In genomic region chr13:37821413-37821812, GRCm38 (mm10) we compare ENCODE assay signal across 10 mouse cellular contexts. TPM values are rescaled to one million over a fixed set of nuclear protein-coding genes. Genes with fewer than 3 reads are reported as not detected.
DNase-seq lines count a peak whose midpoint lies in the region; ATAC-seq and TF ChIP-seq lines count a peak whose summit lies in the region.
"Had no signal": no experiment of that assay in that cellular context is flagged by ENCODE, and none has a peak within 500 bp of the region (broad histone marks: within the 10 kb centered on the region; RNA-seq: fewer than 3 reads in every experiment).

No protein-coding gene starts in this region.

- H3K4me3 ChIP-seq in midbrain, postnatal 0 days (ENCODE audit: low read depth, low read length): no peak overlapping the region
- no peak overlapping the region for H3K4me3 ChIP-seq in midbrain, embryonic 15.5 days
- H3K4me3 ChIP-seq in intestine, embryonic 14.5 days (ENCODE audit: low read depth, low read length): no peak overlapping the region
- no peak overlapping the region for H3K4me3 ChIP-seq in forebrain, embryonic 16.5 days (replicated peaks; ENCODE audit: low read length)
- H3K4me3 ChIP-seq: hindbrain, embryonic 15.5 days had no signal

- no peak overlapping the region for H3K4me2 ChIP-seq in midbrain, postnatal 0 days (ENCODE audit: low read depth, low read length, poor library complexity, severe bottlenecking)
- H3K4me2 ChIP-seq in midbrain, embryonic 15.5 days: no peak overlapping the region
- no peak overlapping the region for H3K4me2 ChIP-seq in intestine, embryonic 14.5 days (ENCODE audit: low read length)
- H3K4me2 ChIP-seq in forebrain, embryonic 16.5 days (ENCODE audit: low read length): no peak overlapping the region
- H3K4me2 ChIP-seq: hindbrain, embryonic 15.5 days had no signal

- H3K9me3 ChIP-seq in midbrain, postnatal 0 days (ENCODE audit: low read length): no peaks in the 10 kb centered on the region
- H3K9me3 ChIP-seq in midbrain, embryonic 15.5 days: no peaks in the 10 kb centered on the region
- H3K9me3 ChIP-seq in intestine, embryonic 14.5 days (ENCODE audit: control insufficient read depth, low read length): no peaks in the 10 kb centered on the region
- no peaks in the 10 kb centered on the region for H3K9me3 ChIP-seq in forebrain, embryonic 16.5 days (ENCODE audit: control insufficient read depth, low read length)
- H3K9me3 ChIP-seq: hindbrain, embryonic 15.5 days had no signal

- 51% methylated on average over 4 of the region's 4 CpGs for WGBS in midbrain, postnatal 0 days
- 45% methylated on average over 4 of the region's 4 CpGs for WGBS in midbrain, embryonic 15.5 days
- WGBS in intestine, embryonic 14.5 days: 12% methylated on average over 4 of the region's 4 CpGs
- WGBS in forebrain, embryonic 16.5 days: 45% methylated on average over 3 of the region's 4 CpGs

- H3K9ac ChIP-seq in midbrain, postnatal 0 days (replicated peaks; ENCODE audit: low read length, poor library complexity, severe bottlenecking): no peak overlapping the region
- H3K9ac ChIP-seq in midbrain, embryonic 15.5 days: no peak overlapping the region
- no peak overlapping the region for H3K9ac ChIP-seq in intestine, embryonic 14.5 days (ENCODE audit: low read length)
- H3K9ac ChIP-seq in forebrain, embryonic 16.5 days (replicated peaks; ENCODE audit: low read depth, low read length): no peak overlapping the region
- H3K9ac ChIP-seq: hindbrain, embryonic 15.5 days had no signal

- H3K27me3 ChIP-seq in midbrain, postnatal 0 days (ENCODE audit: insufficient read depth, low read length): peaks cover 16% of the 10 kb centered on the region
- H3K27me3 ChIP-seq in midbrain, embryonic 15.5 days (replicated peaks): peaks cover 24% of the 10 kb centered on the region
- H3K27me3 ChIP-seq in intestine, embryonic 14.5 days (replicated peaks; ENCODE audit: control insufficient read depth, insufficient read depth, low read length): no peaks in the 10 kb centered on the region
- H3K27me3 ChIP-seq in forebrain, embryonic 16.5 days (replicated peaks; ENCODE audit: control insufficient read depth, insufficient read depth, low read length): peaks cover 7% of the 10 kb centered on the region

- DNase-seq in gastrocnemius, postnatal 25 days: peak; percentile 20
- DNase-seq in gastrocnemius, postnatal 14 days: no peak
- peak; percentile 72 for DNase-seq in midbrain, postnatal 0 days (ENCODE audit: low spot score)
- DNase-seq in intestine, embryonic 14.5 days (ENCODE audit: low spot score): no peak
- peak; percentile 28 for DNase-seq in thymus, postnatal 25 days
- no peak for DNase-seq in gastrocnemius, adult 8-10 months (ENCODE audit: low spot score in 2 of 2)

- no peaks in the 10 kb centered on the region for H3K4me1 ChIP-seq in midbrain, postnatal 0 days (ENCODE audit: insufficient read depth, low read length)
- peaks cover 14% of the 10 kb centered on the region for H3K4me1 ChIP-seq in midbrain, embryonic 15.5 days
- peaks cover 13% of the 10 kb centered on the region for H3K4me1 ChIP-seq in intestine, embryonic 14.5 days (replicated peaks; ENCODE audit: control insufficient read depth, insufficient read depth, low read length)
- H3K4me1 ChIP-seq in forebrain, embryonic 16.5 days (replicated peaks; ENCODE audit: control insufficient read depth, insufficient read depth, low read length): peaks cover 14% of the 10 kb centered on the region

- no peak overlapping the region for H3K27ac ChIP-seq in midbrain, postnatal 0 days (ENCODE audit: low read depth, low read length)
- H3K27ac ChIP-seq in midbrain, embryonic 15.5 days: no peak overlapping the region
- no peak overlapping the region for H3K27ac ChIP-seq in intestine, embryonic 14.5 days (ENCODE audit: low read depth)
- no peak overlapping the region for H3K27ac ChIP-seq in forebrain, embryonic 16.5 days (ENCODE audit: low read length)
- H3K27ac ChIP-seq: hindbrain, embryonic 15.5 days; macrophage had no signal

- no peaks in the 10 kb centered on the region for H3K36me3 ChIP-seq in midbrain, postnatal 0 days (ENCODE audit: insufficient read depth, low read length)
- H3K36me3 ChIP-seq in midbrain, embryonic 15.5 days (replicated peaks): no peaks in the 10 kb centered on the region
- H3K36me3 ChIP-seq in intestine, embryonic 14.5 days (ENCODE audit: control insufficient read depth, insufficient read depth, low read length): no peaks in the 10 kb centered on the region
- H3K36me3 ChIP-seq in forebrain, embryonic 16.5 days (ENCODE audit: control insufficient read depth, insufficient read depth): no peaks in the 10 kb centered on the region
- H3K36me3 ChIP-seq: hindbrain, embryonic 15.5 days had no signal

- TF ChIP-seq CTCF in midbrain, postnatal 0 days (IDR thresholded peaks at IDR 0.05): peak; percentile 28

- intact Hi-C loops in gastrocnemius, postnatal 14 days (cut with DNase I; ENCODE audit: low total_unique reads): no loop called here

- ATAC-seq in midbrain, postnatal 0 days (ENCODE audit: low FRiP score): no peak
- no peak for ATAC-seq in midbrain, embryonic 15.5 days (replicated peaks)
- ATAC-seq in intestine, embryonic 14.5 days (replicated peaks; ENCODE audit: low FRiP score, low TSS enrichment, low read depth): 0 out of 2 replicates have a peak, but pooled peaks have one; percentile 29
- ATAC-seq in forebrain, embryonic 16.5 days: no peak

RNA-seq across cellular contexts. Expression of gene Rreb1, which starts 43.2 kb away (rescaled TPM):
- total RNA-seq in gastrocnemius, postnatal 25 days (2021): 10 to 100 TPM; 23.5 to 24.0 TPM
- 10 to 100 TPM; 26.2 to 32.9 TPM for total RNA-seq in gastrocnemius, postnatal 14 days (2021)
- total RNA-seq in midbrain, postnatal 0 days (2014; rRNA removed): 4.3 TPM in 2 replicates
- polyA plus RNA-seq in midbrain, postnatal 0 days (2015; fragmentation: Nextera tagmentation; extraction: Ambion mirVana): 1.4 and 2.0 TPM in 2 replicates
- 3.6 and 3.9 TPM in 2 replicates for polyA plus RNA-seq in midbrain, embryonic 15.5 days (2015; fragmentation: Nextera tagmentation; extraction: Ambion mirVana)
- polyA plus RNA-seq in intestine, embryonic 14.5 days (2014; fragmentation: Nextera tagmentation; extraction: Ambion mirVana): 20.2 and 20.3 TPM in 2 replicates
- total RNA-seq in gastrocnemius, adult 8-10 months (2022): 10 to 100 TPM; 21.4 to 34.5 (median 25.8) TPM
- 1.3 and 2.1 TPM in 2 replicates for polyA plus RNA-seq in forebrain, embryonic 16.5 days (2015; fragmentation: Nextera tagmentation; extraction: Ambion mirVana)

Comparison
In these comparisons a context has a peak if more than half of its experiments do, and no peak if none do; other contexts are left out.
1. DNase-seq: peak in gastrocnemius, postnatal 25 days (single experiment), midbrain, postnatal 0 days (single experiment) and thymus, postnatal 25 days (single experiment); none in gastrocnemius, postnatal 14 days (single experiment), intestine, embryonic 14.5 days (single experiment) and gastrocnemius, adult 8-10 months (0 of 2).